Mouse (Mus musculus): ENCODE data around the gene Slu7. TPM values are rescaled to one million over a fixed set of nuclear protein-coding genes. Genes with fewer than 3 reads are reported as not detected.

Gene Slu7
- polyA plus RNA-seq, 1 experiment from 2014 or later, result 56.8 TPM

- 78% methylated on average over 6 of the region's 6 CpGs for WGBS
- no peak for DNase-seq (ENCODE audit: low spot score)
- 0 out of 2 replicates have a peak, but pooled peaks cover 3% of the 10 kb centered on the region for H3K4me1 ChIP-seq (ENCODE audit: control insufficient read depth, insufficient read depth, low read length)
Measured at GRCm38 (mm10) chr11:43470881-43471820, 37.6 kb downstream of the Slu7 start.

GRCm38 (mm10) chr11:43473115-43473514, 39.6 kb downstream of the Slu7 start:
- no peak overlapping the region for H3K4me2 ChIP-seq (ENCODE audit: low read depth, severe bottlenecking)
- WGBS, result 26% methylated on average over 1 of the region's 1 CpGs
- H3K9me3 ChIP-seq (ENCODE audit: control insufficient read depth, low read length), result no peaks in the 10 kb centered on the region
- no peaks in the 10 kb centered on the region for H3K27me3 ChIP-seq (ENCODE audit: control insufficient read depth, insufficient read depth, low read length)
- H3K36me3 ChIP-seq (ENCODE audit: control insufficient read depth, insufficient read depth, low read length), result no peaks in the 10 kb centered on the region
- no peak for DNase-seq (ENCODE audit: low spot score)
- H3K4me1 ChIP-seq (ENCODE audit: control insufficient read depth, insufficient read depth, low read length), result 0 out of 2 replicates have a peak, but pooled peaks cover 3% of the 10 kb centered on the region
- H3K27ac ChIP-seq (replicated peaks; ENCODE audit: low read depth, low read length), result no peak overlapping the region
- no peak overlapping the region for H3K9ac ChIP-seq (ENCODE audit: low read length)
- H3K4me3 ChIP-seq (ENCODE audit: low read depth, low read length), result no peak overlapping the region
- ATAC-seq (ENCODE audit: insufficient number of reproducible peaks, low FRiP score, low TSS enrichment, low read depth), result no peak

More at GRCm38 (mm10) chr11:43470881-43471820, 37.6 kb downstream of the Slu7 start:
- H3K9ac ChIP-seq (ENCODE audit: low read length), result no peak overlapping the region
- no peak overlapping the region for H3K4me3 ChIP-seq (ENCODE audit: low read depth, low read length)
- H3K36me3 ChIP-seq (ENCODE audit: control insufficient read depth, insufficient read depth, low read length), result no peaks in the 10 kb centered on the region
- no peak for ATAC-seq (ENCODE audit: insufficient number of reproducible peaks, low FRiP score, low TSS enrichment, low read depth)
- H3K4me2 ChIP-seq (ENCODE audit: low read depth, severe bottlenecking), result no peak overlapping the region
- no peaks in the 10 kb centered on the region for H3K27me3 ChIP-seq (ENCODE audit: control insufficient read depth, insufficient read depth, low read length)
- no peak overlapping the region for H3K27ac ChIP-seq (replicated peaks; ENCODE audit: low read depth, low read length)
- no peaks in the 10 kb centered on the region for H3K9me3 ChIP-seq (ENCODE audit: control insufficient read depth, low read length)

- Histone ChIP-seq H3K9me3 (ENCODE audit: control insufficient read depth, low read length) (no peaks in the 10 kb centered on the region), H3K4me2 (ENCODE audit: low read depth, severe bottlenecking) (peak overlapping the region; percentile 51), H3K27me3 (ENCODE audit: control insufficient read depth, insufficient read depth, low read length) (no peaks in the 10 kb centered on the region), H3K36me3 (ENCODE audit: control insufficient read depth, insufficient read depth, low read length) (no peaks in the 10 kb centered on the region), H3K4me1 (ENCODE audit: control insufficient read depth, insufficient read depth, low read length) (0 out of 2 replicates have a peak, but pooled peaks cover 3% of the 10 kb centered on the region), H3K4me3 (ENCODE audit: low read depth, low read length) (peak overlapping the region; percentile 18; the same call in 1 of the 2 replicates), H3K9ac (ENCODE audit: low read length) (no peak overlapping the region), H3K27ac (replicated peaks; ENCODE audit: low read depth, low read length) (no peak overlapping the region)
- ATAC-seq (ENCODE audit: insufficient number of reproducible peaks, low FRiP score, low TSS enrichment, low read depth) (no peak), DNase-seq (ENCODE audit: low spot score) (no peak)
- WGBS, result 56% methylated on average over 15 of the region's 15 CpGs
Measured at GRCm38 (mm10) chr11:43473635-43474224, 40.2 kb downstream of the Slu7 start.

GRCm38 (mm10) chr11:43474225-43474774, 40.8 kb downstream of the Slu7 start, which contains the start of gene C1qtnf2:
TSS of gene C1qtnf2 (plus strand) at chr11:43474276.
- peak within 1 kb of the TSS; percentile 18 for H3K4me3 ChIP-seq (ENCODE audit: low read depth, low read length)
- WGBS, result 8% methylated on average over 24 of the region's 24 CpGs
- H3K9me3 ChIP-seq (ENCODE audit: control insufficient read depth, low read length), result no peaks in the 10 kb centered on the region
- no peak within 1 kb of the TSS for H3K27ac ChIP-seq (replicated peaks; ENCODE audit: low read depth, low read length)
- H3K36me3 ChIP-seq (ENCODE audit: control insufficient read depth, insufficient read depth, low read length), result no peaks in the 10 kb centered on the region
- DNase-seq (ENCODE audit: low spot score) (peak; percentile 64), ATAC-seq (ENCODE audit: insufficient number of reproducible peaks, low FRiP score, low TSS enrichment, low read depth) (peak; percentile 53; the same call in 1 of the 2 replicates)
- 0 out of 2 replicates have a peak, but pooled peaks cover 3% of the 10 kb centered on the region for H3K4me1 ChIP-seq (ENCODE audit: control insufficient read depth, insufficient read depth, low read length)
- H3K27me3 ChIP-seq (ENCODE audit: control insufficient read depth, insufficient read depth, low read length), result no peaks in the 10 kb centered on the region
- H3K9ac ChIP-seq (ENCODE audit: low read length), result peak within 1 kb of the TSS; percentile 43
- peak within 1 kb of the TSS; percentile 51 for H3K4me2 ChIP-seq (ENCODE audit: low read depth, severe bottlenecking)

GRCm38 (mm10) chr11:43479376-43479775, 45.8 kb downstream of the Slu7 start:
- DNase-seq (ENCODE audit: low spot score), result no peak

GRCm38 (mm10) chr11:43480561-43480960, 47.0 kb downstream of the Slu7 start:
- DNase-seq (ENCODE audit: low spot score) (no peak), ATAC-seq (ENCODE audit: insufficient number of reproducible peaks, low FRiP score, low TSS enrichment, low read depth) (no peak)
- Histone ChIP-seq H3K9ac (ENCODE audit: low read length) (no peak overlapping the region), H3K4me1 (ENCODE audit: control insufficient read depth, insufficient read depth, low read length) (peaks cover 4% of the 10 kb centered on the region; the same call in 1 of the 2 replicates), H3K27ac (replicated peaks; ENCODE audit: low read depth, low read length) (no peak overlapping the region), H3K4me2 (ENCODE audit: low read depth, severe bottlenecking) (no peak overlapping the region), H3K36me3 (ENCODE audit: control insufficient read depth, insufficient read depth, low read length) (no peaks in the 10 kb centered on the region), H3K4me3 (ENCODE audit: low read depth, low read length) (no peak overlapping the region), H3K27me3 (ENCODE audit: control insufficient read depth, insufficient read depth, low read length) (no peaks in the 10 kb centered on the region), H3K9me3 (ENCODE audit: control insufficient read depth, low read length) (no peaks in the 10 kb centered on the region)
- WGBS, result 14% methylated on average over 5 of the region's 5 CpGs

More at GRCm38 (mm10) chr11:43479376-43479775, 45.8 kb downstream of the Slu7 start:
- ATAC-seq (ENCODE audit: insufficient number of reproducible peaks, low FRiP score, low TSS enrichment, low read depth), result no peak
- Histone ChIP-seq H3K36me3 (ENCODE audit: control insufficient read depth, insufficient read depth, low read length) (no peaks in the 10 kb centered on the region), H3K27ac (replicated peaks; ENCODE audit: low read depth, low read length) (no peak overlapping the region), H3K27me3 (ENCODE audit: control insufficient read depth, insufficient read depth, low read length) (no peaks in the 10 kb centered on the region), H3K9me3 (ENCODE audit: control insufficient read depth, low read length) (no peaks in the 10 kb centered on the region), H3K9ac (ENCODE audit: low read length) (no peak overlapping the region), H3K4me3 (ENCODE audit: low read depth, low read length) (no peak overlapping the region), H3K4me2 (ENCODE audit: low read depth, severe bottlenecking) (no peak overlapping the region), H3K4me1 (ENCODE audit: control insufficient read depth, insufficient read depth, low read length) (peaks cover 5% of the 10 kb centered on the region; the same call in 1 of the 2 replicates)
- 65% methylated on average over 3 of the region's 3 CpGs for WGBS

GRCm38 (mm10) chr11:43481672-43482522, 48.4 kb downstream of the Slu7 start:
- Histone ChIP-seq H3K4me3 (ENCODE audit: low read depth, low read length) (no peak overlapping the region), H3K36me3 (ENCODE audit: control insufficient read depth, insufficient read depth, low read length) (no peaks in the 10 kb centered on the region), H3K9ac (ENCODE audit: low read length) (no peak overlapping the region), H3K4me1 (ENCODE audit: control insufficient read depth, insufficient read depth, low read length) (peaks cover 4% of the 10 kb centered on the region; the same call in 1 of the 2 replicates), H3K27me3 (ENCODE audit: control insufficient read depth, insufficient read depth, low read length) (no peaks in the 10 kb centered on the region), H3K9me3 (ENCODE audit: control insufficient read depth, low read length) (no peaks in the 10 kb centered on the region), H3K4me2 (ENCODE audit: low read depth, severe bottlenecking) (no peak overlapping the region), H3K27ac (replicated peaks; ENCODE audit: low read depth, low read length) (no peak overlapping the region)
- ATAC-seq (ENCODE audit: insufficient number of reproducible peaks, low FRiP score, low TSS enrichment, low read depth), result no peak
- WGBS, result 30% methylated on average over 3 of the region's 3 CpGs
- DNase-seq (ENCODE audit: low spot score), result peak; percentile 33

Measured in limb, embryonic 11.5 days (tissue).